In the genomic region with DNA sequence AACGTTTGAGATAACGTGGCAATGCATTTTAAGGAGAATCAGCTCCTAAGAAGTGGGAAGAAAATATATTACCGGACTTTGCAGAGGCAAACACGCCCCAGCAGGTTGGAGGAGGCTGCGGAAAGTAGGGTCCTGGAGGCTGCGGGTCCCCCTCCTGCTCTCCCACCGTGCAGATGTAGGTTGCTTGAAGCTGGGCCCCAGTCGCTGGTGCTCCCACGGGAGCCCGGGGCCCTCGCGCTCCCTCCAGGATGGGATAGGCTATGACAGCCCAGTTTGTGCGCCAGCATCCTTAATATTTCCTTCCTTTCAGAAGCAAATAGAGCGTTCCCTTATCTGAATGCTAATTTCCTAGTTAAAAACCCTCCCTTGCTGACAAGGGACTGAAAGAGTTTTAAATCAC, we compare ENCODE assay signal across 10 mouse cellular contexts.
DNase-seq lines count a peak whose midpoint lies in the region; ATAC-seq and TF ChIP-seq lines count a peak whose summit lies in the region.
"Had no signal": no experiment of that assay in that cellular context is flagged by ENCODE, and none has a peak within 500 bp of the region (broad histone marks: within the 10 kb centered on the region; RNA-seq: fewer than 3 reads in every experiment).

No protein-coding gene starts in this region.

- DNase-seq in stomach, postnatal 0 days (ENCODE audit: low spot score), result no peak
- peak; percentile 33 for DNase-seq in midbrain, embryonic 10.5 days (ENCODE audit: low spot score)
- no peak for DNase-seq in ovary, postnatal 10 days (ENCODE audit: low spot score)
- DNase-seq in adrenal gland, postnatal 36 days, result no peak
- DNase-seq in embryo, embryonic 10.5 days (ENCODE audit: low spot score), result no peak
- DNase-seq: layer of hippocampus, postnatal 36 days; liver, postnatal 0 days; thymus, adult 2 months had no signal

- H3K27ac ChIP-seq in stomach, embryonic 15.5 days, result no peak overlapping the region
- no peak overlapping the region for H3K27ac ChIP-seq in stomach, postnatal 0 days (replicated peaks)
- H3K27ac ChIP-seq in forebrain, embryonic 15.5 days (replicated peaks), result no peak overlapping the region
- H3K27ac ChIP-seq in midbrain, embryonic 10.5 days (replicated peaks), result no peak overlapping the region

- H3K9me3 ChIP-seq in stomach, embryonic 15.5 days, result no peaks in the 10 kb centered on the region
- H3K9me3 ChIP-seq in stomach, postnatal 0 days (ENCODE audit: control insufficient read depth, low read length), result no peaks in the 10 kb centered on the region
- H3K9me3 ChIP-seq in forebrain, embryonic 15.5 days, result no peaks in the 10 kb centered on the region
- H3K9me3 ChIP-seq in midbrain, embryonic 10.5 days (replicated peaks), result no peaks in the 10 kb centered on the region

- no peaks in the 10 kb centered on the region for H3K36me3 ChIP-seq in stomach, embryonic 15.5 days
- H3K36me3 ChIP-seq in stomach, postnatal 0 days (ENCODE audit: control insufficient read depth, insufficient read depth, low read length), result no peaks in the 10 kb centered on the region
- no peaks in the 10 kb centered on the region for H3K36me3 ChIP-seq in forebrain, embryonic 15.5 days
- H3K36me3 ChIP-seq in midbrain, embryonic 10.5 days, result no peaks in the 10 kb centered on the region

- WGBS in stomach, embryonic 15.5 days, result 7% methylated on average over 14 of the region's 14 CpGs
- 11% methylated on average over 14 of the region's 14 CpGs for WGBS in stomach, postnatal 0 days
- 2% methylated on average over 14 of the region's 14 CpGs for WGBS in forebrain, embryonic 15.5 days
- 2% methylated on average over 14 of the region's 14 CpGs for WGBS in midbrain, embryonic 10.5 days

- peaks cover 9% of the 10 kb centered on the region for H3K4me1 ChIP-seq in stomach, embryonic 15.5 days
- H3K4me1 ChIP-seq in stomach, postnatal 0 days (replicated peaks; ENCODE audit: control insufficient read depth, insufficient read depth), result no peaks in the 10 kb centered on the region
- H3K4me1 ChIP-seq in forebrain, embryonic 15.5 days, result peaks cover 20% of the 10 kb centered on the region
- peaks cover 19% of the 10 kb centered on the region for H3K4me1 ChIP-seq in midbrain, embryonic 10.5 days

- H3K4me2 ChIP-seq in stomach, embryonic 15.5 days, result 0 out of 2 replicates have a peak overlapping the region, but pooled peaks have one; percentile 44
- no peak overlapping the region for H3K4me2 ChIP-seq in stomach, postnatal 0 days (replicated peaks; ENCODE audit: low read depth)
- H3K4me2 ChIP-seq in forebrain, embryonic 15.5 days (replicated peaks), result peak overlapping the region; percentile 37

- peaks cover 52% of the 10 kb centered on the region for H3K27me3 ChIP-seq in stomach, embryonic 15.5 days (replicated peaks)
- no peaks in the 10 kb centered on the region for H3K27me3 ChIP-seq in stomach, postnatal 0 days (ENCODE audit: control insufficient read depth, insufficient read depth, low read length)
- peaks cover 70% of the 10 kb centered on the region for H3K27me3 ChIP-seq in forebrain, embryonic 15.5 days
- H3K27me3 ChIP-seq in midbrain, embryonic 10.5 days (ENCODE audit: low read depth, poor library complexity, severe bottlenecking), result peaks cover 99% of the 10 kb centered on the region

- TF ChIP-seq EP300 in stomach, postnatal 0 days (optimal IDR thresholded peaks at IDR 0.05), result no peak

- TF ChIP-seq CTCF in stomach, postnatal 0 days (IDR thresholded peaks at IDR 0.05; ENCODE audit: low read depth), result no peak

- ATAC-seq in stomach, embryonic 15.5 days (ENCODE audit: insufficient read depth, low FRiP score, low read depth), result no peak
- no peak for ATAC-seq in stomach, postnatal 0 days (ENCODE audit: low FRiP score, low TSS enrichment)
- peak; percentile 61 for ATAC-seq in forebrain, embryonic 15.5 days (replicated peaks)
- ATAC-seq: liver, postnatal 0 days had no signal

- no peak overlapping the region for H3K4me3 ChIP-seq in stomach, embryonic 15.5 days (replicated peaks)
- no peak overlapping the region; the same call in 1 of the 2 replicates for H3K4me3 ChIP-seq in stomach, postnatal 0 days (ENCODE audit: low read depth, low read length)
- H3K4me3 ChIP-seq in forebrain, embryonic 15.5 days, result peak overlapping the region; percentile 20; the same call in 1 of the 2 replicates
- H3K4me3 ChIP-seq in midbrain, embryonic 10.5 days, result peak overlapping the region; percentile 47; the same call in 1 of the 2 replicates

- H3K9ac ChIP-seq in stomach, embryonic 15.5 days, result no peak overlapping the region
- H3K9ac ChIP-seq in stomach, postnatal 0 days (ENCODE audit: low read length), result no peak overlapping the region
- H3K9ac ChIP-seq in forebrain, embryonic 15.5 days (replicated peaks), result no peak overlapping the region
- H3K9ac ChIP-seq: liver, postnatal 0 days had no signal

Comparison
In these comparisons a context has a peak if more than half of its experiments do, and no peak if none do; other contexts are left out.
1. H3K4me3 ChIP-seq: peak in forebrain, embryonic 15.5 days (single experiment) and midbrain, embryonic 10.5 days (single experiment); none in stomach, embryonic 15.5 days (single experiment) and stomach, postnatal 0 days (single experiment).